Mouse (Mus musculus) heart, embryonic 13.5 days (tissue): ENCODE results near the gene Sdk2. TPM values are rescaled to one million over a fixed set of nuclear protein-coding genes. Genes with fewer than 3 reads are reported as not detected.

Experiments used
- ATAC-seq: fragments of 200-750 bp; cut with Nextera tagmentation; 2 replicates; pipeline ENCODE4 v1.8.0; 2017; ENCODE audit warnings: moderate TSS enrichment; ENCODE audit not compliant: insufficient number of reproducible peaks, low FRiP score, low TSS enrichment; ENCODE audit errors: extremely low read depth
- H3K27ac ChIP-seq: fragments of 300-500 bp; sonication (generic); replicated peaks from 2 replicates; pipeline ENCODE4 v1.5.1; 2015; ENCODE audit warnings: moderate library complexity, mild to moderate bottlenecking, inconsistent platforms
- H3K27me3 ChIP-seq: fragments of 300-500 bp; sonication (generic); replicated peaks from 2 replicates; pipeline ENCODE4 v1.6.1; 2015; ENCODE audit warnings: mild to moderate bottlenecking, inconsistent platforms
- H3K36me3 ChIP-seq: fragments of 300-500 bp; sonication (generic); 2 replicates; pipeline ENCODE4 v1.6.1; 2015; ENCODE audit warnings: mild to moderate bottlenecking, inconsistent platforms
- H3K4me1 ChIP-seq: fragments of 300-500 bp; sonication (generic); 2 replicates; pipeline ENCODE4 v1.6.1; 2015; ENCODE audit warnings: inconsistent platforms
- H3K4me2 ChIP-seq: fragments of 300-500 bp; sonication (generic); 2 replicates; pipeline ENCODE4 v1.6.1; 2015; ENCODE audit warnings: inconsistent platforms, mild to moderate bottlenecking, moderate library complexity
- H3K4me3 ChIP-seq: fragments of 300-500 bp; sonication (generic); 2 replicates; pipeline ENCODE4 v1.5.1; 2015; ENCODE audit warnings: moderate library complexity, mild to moderate bottlenecking, inconsistent platforms
- H3K9ac ChIP-seq: fragments of 300-500 bp; sonication (generic); 2 replicates; pipeline ENCODE4 v1.6.1; 2015; ENCODE audit warnings: inconsistent platforms, mild to moderate bottlenecking, moderate library complexity
- H3K9me3 ChIP-seq: fragments of 300-500 bp; sonication (generic); 2 replicates; pipeline ENCODE4 v1.6.1; 2016; ENCODE audit warnings: inconsistent platforms
- WGBS: fragments of 180-500 bp; shearing (Covaris S2); methylation state at CpG from one replicate; pipeline ENCODE4 v1.1.7; 2015; ENCODE audit warnings: mixed read lengths; 5-methylcytosine and 5-hydroxymethylcytosine counted together
- polyA plus RNA-seq: library from polyadenylated mRNA; unstranded; fragments of >200 nt; fragmentation: Nextera tagmentation; extraction: Ambion mirVana; gene quantifications from 2 replicates; pipeline ENCODE4 v1.2.1, GENCODE M21; 2015

The Sdk2 gene
- polyA plus RNA-seq, 1 experiment from 2014 or later = 1.9 TPM

DNA sequence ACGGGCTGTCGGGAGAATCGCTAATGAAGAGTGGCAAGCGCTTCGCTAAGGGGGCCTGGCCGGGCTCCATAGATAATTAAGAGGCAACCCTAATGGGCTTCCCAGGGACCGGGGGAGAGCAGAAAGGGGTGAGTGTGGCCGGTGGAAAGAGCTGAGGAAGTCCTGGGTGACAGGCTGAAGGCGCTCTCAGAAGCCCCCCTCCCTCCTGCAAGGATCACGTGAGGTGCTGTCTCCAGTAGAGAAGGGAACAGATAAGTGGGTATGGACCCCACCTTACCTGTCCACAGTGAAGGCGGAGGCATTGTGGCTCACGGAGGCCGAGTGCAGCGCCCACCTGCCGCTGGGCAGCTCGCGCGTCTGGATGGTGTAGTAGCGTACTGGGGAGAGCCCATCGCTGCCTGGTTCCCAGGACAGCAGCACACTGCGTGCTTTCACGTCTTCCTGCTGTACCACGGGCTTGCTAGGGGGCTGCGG lies 238.7 kb downstream of the Sdk2 start:
- Histone ChIP-seq H3K4me2 (no peak overlapping the region), H3K9me3 (no peaks in the 10 kb centered on the region), H3K9ac (no peak overlapping the region), H3K27me3 (peaks cover 12% of the 10 kb centered on the region), H3K4me3 (no peak overlapping the region), H3K27ac (no peak overlapping the region), H3K36me3 (peaks cover 13% of the 10 kb centered on the region), H3K4me1 (no peaks in the 10 kb centered on the region)
- 49% methylated on average over 24 of the region's 24 CpGs for WGBS
- no peak for ATAC-seq

DNA sequence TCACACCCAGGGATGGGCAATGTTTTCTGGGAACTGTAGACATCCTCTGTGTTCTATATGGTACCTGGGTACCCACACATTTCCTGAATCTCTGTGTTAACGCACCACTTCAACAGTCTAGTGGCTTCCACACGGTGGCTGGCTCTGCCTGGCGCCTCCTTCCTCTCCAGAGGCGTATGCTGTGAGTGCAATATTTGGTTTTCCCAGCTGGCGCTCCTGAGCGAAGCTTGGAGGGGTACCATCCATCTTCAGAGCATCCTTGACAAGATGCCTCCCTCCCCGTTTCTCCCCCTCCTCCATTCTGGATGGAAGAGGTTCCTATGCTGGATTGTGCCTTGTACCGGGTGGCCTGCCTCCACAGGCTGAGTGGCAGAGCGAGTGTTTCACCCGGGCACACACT lies 246.8 kb downstream of the Sdk2 start:
- Histone ChIP-seq H3K4me3 (no peak overlapping the region), H3K4me1 (peaks cover 14% of the 10 kb centered on the region), H3K36me3 (peaks cover 11% of the 10 kb centered on the region; the same call in 1 of the 2 replicates), H3K9ac (no peak overlapping the region), H3K9me3 (no peaks in the 10 kb centered on the region), H3K27ac (no peak overlapping the region), H3K27me3 (no peaks in the 10 kb centered on the region), H3K4me2 (no peak overlapping the region)
- ATAC-seq = no peak
- 80% methylated on average over 10 of the region's 10 CpGs for WGBS

DNA sequence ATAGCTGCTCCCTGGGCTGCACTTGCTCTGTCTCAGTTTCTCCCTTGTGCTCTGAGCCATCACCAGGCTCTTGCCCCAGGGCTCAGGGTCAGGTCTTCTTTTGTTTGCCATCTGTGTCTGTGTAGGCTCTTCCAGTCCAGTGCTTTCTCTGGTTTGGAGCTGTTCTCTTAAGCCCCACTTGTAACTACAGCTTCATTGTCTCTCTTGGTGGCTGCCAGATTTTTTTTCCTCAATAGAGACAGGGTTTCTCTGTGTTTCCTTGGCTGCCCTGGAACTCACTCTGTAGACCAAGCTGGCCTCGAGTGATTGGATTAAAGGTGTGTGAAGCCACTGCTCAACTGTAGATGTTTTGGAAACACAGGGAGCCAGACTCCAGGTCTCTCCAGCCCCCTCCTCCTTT lies 247.8 kb downstream of the Sdk2 start:
- H3K4me2 ChIP-seq = no peak overlapping the region
- peaks cover 11% of the 10 kb centered on the region; the same call in 1 of the 2 replicates for H3K36me3 ChIP-seq
- WGBS = 43% methylated on average over 1 of the region's 1 CpGs

DNA sequence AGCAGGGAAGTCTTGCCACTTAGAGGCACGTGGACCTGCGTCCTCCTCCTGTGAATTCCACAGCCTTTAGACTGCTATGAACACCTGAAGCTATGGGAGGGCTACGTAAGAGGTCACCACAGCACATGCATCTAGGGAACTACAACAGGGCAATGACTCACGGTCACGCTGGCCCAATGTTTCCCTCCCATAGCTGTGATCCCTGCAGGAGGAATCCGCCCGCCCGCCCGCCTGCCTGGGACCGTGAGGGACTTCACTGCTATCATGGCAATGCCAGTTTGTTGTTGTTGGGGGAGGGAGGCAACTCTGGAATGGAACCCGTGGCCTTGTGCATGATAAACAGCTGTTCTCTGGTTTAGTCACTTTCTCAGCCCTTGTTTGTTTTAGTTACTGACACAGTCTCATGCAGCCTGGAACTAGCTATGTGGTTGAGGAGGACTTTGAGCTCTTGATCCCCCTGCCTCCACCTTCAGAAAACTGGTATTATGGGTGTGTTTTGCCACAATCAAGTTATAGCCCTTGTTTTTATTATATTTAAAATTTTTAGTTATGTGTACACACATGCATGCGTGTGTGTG lies 249.8 kb downstream of the Sdk2 start:
- H3K27ac ChIP-seq = peak overlapping the region; percentile 6; the same call in 1 of the 2 replicates
- peaks cover 17% of the 10 kb centered on the region for H3K4me1 ChIP-seq
- no peak overlapping the region for H3K4me2 ChIP-seq
- H3K36me3 ChIP-seq = peaks cover 2% of the 10 kb centered on the region; the same call in 1 of the 2 replicates
- H3K9me3 ChIP-seq = no peaks in the 10 kb centered on the region
- ATAC-seq = no peak
- H3K9ac ChIP-seq = no peak overlapping the region
- no peak overlapping the region for H3K4me3 ChIP-seq
- 52% methylated on average over 12 of the region's 12 CpGs for WGBS
- no peaks in the 10 kb centered on the region for H3K27me3 ChIP-seq

More for the DNA sequence above, 247.8 kb downstream of the Sdk2 start:
- Histone ChIP-seq H3K9me3 (no peaks in the 10 kb centered on the region), H3K4me1 (peaks cover 14% of the 10 kb centered on the region), H3K27ac (no peak overlapping the region), H3K4me3 (no peak overlapping the region), H3K9ac (no peak overlapping the region), H3K27me3 (no peaks in the 10 kb centered on the region)
- no peak for ATAC-seq

DNA sequence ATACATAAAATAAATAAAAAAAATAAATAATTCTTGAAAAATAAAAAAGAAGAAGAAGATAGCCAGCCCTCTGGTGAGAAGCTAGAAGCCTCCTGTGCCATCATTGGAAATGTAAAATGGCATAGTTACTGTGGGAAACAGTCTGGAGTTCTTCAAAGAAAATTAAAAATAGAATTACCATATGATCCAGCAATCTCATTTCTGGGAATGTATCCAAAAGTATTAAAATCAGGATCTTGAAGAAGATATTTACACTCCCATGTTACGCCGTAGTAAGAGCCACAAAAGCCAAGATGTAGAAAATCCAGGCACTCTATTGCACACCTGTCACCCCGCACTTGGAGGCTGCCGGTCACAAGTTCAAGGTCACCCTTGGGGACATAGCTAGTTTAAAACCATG lies 250.4 kb downstream of the Sdk2 start:
- Histone ChIP-seq H3K36me3 (no peaks in the 10 kb centered on the region), H3K9me3 (no peaks in the 10 kb centered on the region), H3K27ac (peak overlapping the region; percentile 6; the same call in 1 of the 2 replicates), H3K4me2 (no peak overlapping the region), H3K4me3 (no peak overlapping the region), H3K9ac (no peak overlapping the region), H3K4me1 (peaks cover 23% of the 10 kb centered on the region), H3K27me3 (no peaks in the 10 kb centered on the region)
- no peak for ATAC-seq
- WGBS = 59% methylated on average over 4 of the region's 4 CpGs

DNA sequence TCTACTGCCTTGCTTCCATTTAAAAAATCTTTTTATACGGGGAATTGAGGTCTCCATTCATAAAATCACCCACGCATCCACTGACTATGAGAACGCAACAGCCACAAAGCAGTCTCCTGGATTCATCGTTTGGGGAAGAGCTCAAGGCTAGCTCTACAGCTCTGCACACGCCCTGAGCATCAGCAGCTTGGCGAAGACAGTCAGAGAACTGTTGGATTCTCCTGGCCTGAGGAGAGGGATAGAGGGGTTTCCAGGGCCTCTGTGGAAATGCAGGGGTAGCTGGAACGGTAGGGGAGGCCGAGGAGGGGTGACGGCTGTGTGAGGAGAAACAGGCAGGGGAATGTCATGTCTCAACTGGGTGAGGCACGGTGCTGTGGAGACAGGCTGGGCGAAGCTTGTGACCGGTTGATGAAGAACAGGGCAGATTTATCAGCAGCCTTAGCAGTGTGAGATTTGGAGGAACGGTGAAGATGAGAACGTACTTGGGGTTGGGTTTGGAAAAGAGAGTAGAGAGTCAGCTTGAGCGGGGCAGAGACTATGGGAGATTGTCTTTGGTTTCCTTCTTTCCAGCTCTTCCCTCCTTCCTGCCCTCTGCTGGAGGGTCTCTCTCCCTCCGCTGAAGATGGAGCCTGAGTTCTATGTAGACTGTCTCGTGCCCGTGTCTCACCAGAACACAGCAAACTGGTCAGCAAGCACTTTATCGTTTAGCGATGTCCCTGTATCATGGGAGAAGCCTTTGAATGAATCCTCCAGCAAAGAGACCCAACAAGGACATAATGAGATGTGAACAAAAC lies 255.1 kb downstream of the Sdk2 start:
- peak overlapping the region; percentile 63 for H3K9ac ChIP-seq
- ATAC-seq = peak; percentile 34; the same call in 1 of the 2 replicates
- H3K9me3 ChIP-seq = no peaks in the 10 kb centered on the region
- H3K4me3 ChIP-seq = peak overlapping the region; percentile 13
- H3K27ac ChIP-seq = no peak overlapping the region; the same call in 1 of the 2 replicates
- no peaks in the 10 kb centered on the region for H3K36me3 ChIP-seq
- H3K27me3 ChIP-seq = 0 out of 2 replicates have a peak, but pooled peaks cover 2% of the 10 kb centered on the region
- peak overlapping the region; percentile 59 for H3K4me2 ChIP-seq
- peaks cover 29% of the 10 kb centered on the region for H3K4me1 ChIP-seq
- 29% methylated on average over 20 of the region's 20 CpGs for WGBS

DNA sequence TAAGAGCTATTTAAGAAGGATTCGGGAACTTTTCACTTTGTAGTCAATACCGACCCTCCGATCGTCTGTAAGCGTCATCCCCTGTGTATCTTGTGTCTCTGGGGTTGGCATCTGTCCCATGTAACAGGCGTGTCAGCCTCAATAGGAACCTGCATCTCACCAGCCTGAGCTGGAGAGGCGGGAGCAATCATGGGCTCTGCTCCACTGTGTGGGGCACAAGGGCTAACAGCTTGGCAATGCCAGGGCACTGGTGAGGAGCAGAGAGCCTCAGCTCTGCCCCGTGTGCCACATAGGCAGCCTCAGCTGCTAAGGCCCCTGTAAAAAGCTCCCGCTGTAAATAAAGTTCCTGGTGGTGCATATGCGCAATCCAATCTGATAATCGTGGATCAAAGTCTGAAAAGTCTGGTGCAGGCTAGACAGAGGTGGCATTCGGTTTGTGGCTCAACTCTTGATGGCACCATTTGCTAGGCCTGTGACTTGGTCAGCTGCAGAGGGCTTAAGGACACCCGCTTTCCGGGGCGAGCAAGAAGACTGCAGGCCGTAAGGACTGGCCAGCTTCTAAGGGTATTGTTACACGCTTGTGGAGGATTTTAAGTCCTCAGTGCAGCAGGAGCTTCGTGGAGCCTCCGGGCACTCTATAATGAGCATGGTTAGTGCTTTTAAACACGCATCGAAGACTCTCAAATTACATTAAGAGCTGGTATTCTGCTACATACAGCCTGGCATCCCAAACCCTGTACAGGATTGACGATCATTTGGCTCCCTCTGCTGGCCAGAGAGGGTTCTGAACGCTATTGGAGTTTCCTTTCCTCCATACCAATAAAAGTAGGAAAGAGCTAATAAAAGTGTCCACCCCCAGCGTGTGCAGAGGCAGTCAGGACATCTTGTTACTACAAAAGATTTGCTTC lies 256.0 kb downstream of the Sdk2 start:
- H3K27me3 ChIP-seq = 0 out of 2 replicates have a peak, but pooled peaks cover 2% of the 10 kb centered on the region
- ATAC-seq = peak; percentile 47; the same call in 1 of the 2 replicates
- peak overlapping the region; percentile 59 for H3K4me2 ChIP-seq
- peak overlapping the region; percentile 13 for H3K4me3 ChIP-seq
- 49% methylated on average over 24 of the region's 24 CpGs for WGBS
- H3K9ac ChIP-seq = peak overlapping the region; percentile 63
- H3K27ac ChIP-seq = no peak overlapping the region; the same call in 1 of the 2 replicates
- H3K36me3 ChIP-seq = no peaks in the 10 kb centered on the region
- no peaks in the 10 kb centered on the region for H3K9me3 ChIP-seq
- peaks cover 31% of the 10 kb centered on the region for H3K4me1 ChIP-seq

DNA sequence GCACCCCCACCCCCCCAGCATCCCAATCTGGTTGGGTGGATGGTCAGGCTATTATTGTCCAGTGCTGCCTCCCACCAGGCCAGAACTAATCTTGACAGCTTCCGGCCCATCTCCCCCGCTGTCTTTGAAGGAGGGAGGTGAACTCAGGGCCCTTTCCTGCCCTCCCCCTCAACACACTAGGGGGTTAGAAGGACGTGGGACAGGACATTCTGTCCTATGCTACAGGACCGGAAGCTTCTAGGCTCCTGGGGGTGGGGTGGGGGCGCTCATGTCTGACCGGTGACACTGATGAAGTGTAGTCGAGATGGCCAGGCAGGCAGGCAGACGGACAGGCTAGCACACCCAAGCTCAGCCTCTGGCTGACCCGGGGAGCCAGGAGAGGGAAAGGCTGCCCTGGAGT lies 259.8 kb downstream of the Sdk2 start:
- 0 out of 2 replicates have a peak, but pooled peaks cover 2% of the 10 kb centered on the region for H3K27me3 ChIP-seq
- no peak overlapping the region for H3K4me3 ChIP-seq
- no peaks in the 10 kb centered on the region for H3K36me3 ChIP-seq
- H3K27ac ChIP-seq = peak overlapping the region; percentile 54; the same call in 1 of the 2 replicates
- H3K9me3 ChIP-seq = no peaks in the 10 kb centered on the region
- no peak for ATAC-seq
- WGBS = 13% methylated on average over 9 of the region's 9 CpGs
- peaks cover 50% of the 10 kb centered on the region for H3K4me1 ChIP-seq
- no peak overlapping the region for H3K4me2 ChIP-seq
- no peak overlapping the region for H3K9ac ChIP-seq

DNA sequence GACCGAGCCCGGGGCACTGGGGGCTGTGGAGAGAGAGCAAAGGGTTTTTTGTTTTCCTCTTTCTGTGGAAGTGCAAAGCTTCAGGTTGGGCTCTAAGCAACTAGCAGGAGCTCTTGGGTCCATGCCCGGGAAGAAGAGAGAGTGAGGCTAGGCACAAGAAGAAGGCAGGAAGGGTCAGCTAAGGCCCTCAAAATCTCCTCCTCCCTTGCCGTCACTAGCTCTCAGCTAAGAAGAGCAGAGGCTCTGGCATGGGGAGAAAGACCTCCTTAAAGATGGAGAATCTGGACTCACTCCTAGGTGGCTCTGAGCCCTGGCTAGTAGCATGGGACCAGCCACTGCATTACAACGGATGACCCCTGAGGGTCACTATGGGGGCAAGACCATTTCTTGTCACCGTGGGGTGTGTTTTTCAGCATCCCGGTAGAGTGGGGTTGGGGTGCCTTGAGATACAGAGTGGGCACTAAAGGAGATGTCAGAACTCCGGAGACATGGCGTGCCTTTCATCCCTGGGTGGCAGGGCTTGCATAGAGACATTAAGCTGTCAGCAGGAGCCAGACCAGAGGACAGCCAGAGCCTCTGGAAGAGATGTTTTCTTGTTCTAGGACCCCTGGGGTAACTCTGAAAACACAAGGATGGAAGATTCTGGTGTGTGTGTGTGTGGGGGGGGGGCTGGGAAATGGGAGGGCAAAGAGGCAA lies 260.3 kb downstream of the Sdk2 start:
- Histone ChIP-seq H3K27ac (peak overlapping the region; percentile 6), H3K4me1 (peaks cover 50% of the 10 kb centered on the region), H3K9me3 (no peaks in the 10 kb centered on the region), H3K27me3 (0 out of 2 replicates have a peak, but pooled peaks cover 2% of the 10 kb centered on the region), H3K4me2 (no peak overlapping the region), H3K4me3 (no peak overlapping the region), H3K36me3 (no peaks in the 10 kb centered on the region), H3K9ac (0 out of 2 replicates have a peak overlapping the region, but pooled peaks have one; percentile 28)
- no peak for ATAC-seq
- 46% methylated on average over 9 of the region's 9 CpGs for WGBS

DNA sequence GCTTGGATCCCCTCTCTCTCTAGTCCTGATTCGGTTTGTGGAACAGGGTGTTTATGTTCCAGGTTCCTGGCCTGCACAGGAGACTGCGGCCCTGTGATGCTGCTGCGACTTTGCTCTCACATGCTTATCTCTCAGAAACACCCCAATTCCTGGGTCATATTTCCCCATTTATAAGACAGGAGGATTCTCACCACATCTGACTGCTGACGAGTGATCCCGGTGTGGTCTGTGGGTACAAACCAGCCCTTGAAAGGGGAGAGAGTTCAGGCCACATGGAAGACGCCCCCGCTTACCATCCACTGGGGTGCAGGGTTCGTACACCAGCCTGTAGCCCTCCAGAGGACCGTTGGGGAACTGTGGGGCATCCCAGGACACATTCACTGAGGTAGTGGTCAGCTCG lies 260.9 kb downstream of the Sdk2 start:
- WGBS = 59% methylated on average over 10 of the region's 10 CpGs
- Histone ChIP-seq H3K27ac (peak overlapping the region; percentile 6; the same call in 1 of the 2 replicates), H3K4me1 (peaks cover 51% of the 10 kb centered on the region), H3K4me2 (no peak overlapping the region), H3K27me3 (peaks cover 2% of the 10 kb centered on the region; the same call in 1 of the 2 replicates), H3K36me3 (no peaks in the 10 kb centered on the region), H3K9me3 (no peaks in the 10 kb centered on the region), H3K9ac (0 out of 2 replicates have a peak overlapping the region, but pooled peaks have one; percentile 28), H3K4me3 (no peak overlapping the region)
- ATAC-seq = no peak
